Mouse (Mus musculus) layer of hippocampus, adult 18-20 months (tissue): ENCODE data around the gene Exoc6b. TPM values are rescaled to one million over a fixed set of nuclear protein-coding genes. Genes with fewer than 3 reads are reported as not detected.

ENCODE experiments used
- DNase-seq, 2 experiments: peaks; one replicate each; pipeline ENCODE4 v3.0.0; 2022; ENCODE audit warnings: low spot score in 2 of 2
- total RNA-seq, 2 experiments: library from RNA; stranded (reverse); gene quantifications; 2 replicates each; pipeline ENCODE4 v1.2.3; 2021

Gene Exoc6b
- total RNA-seq, 2 experiments from 2014 or later, result 127 to 135 TPM

DNA sequence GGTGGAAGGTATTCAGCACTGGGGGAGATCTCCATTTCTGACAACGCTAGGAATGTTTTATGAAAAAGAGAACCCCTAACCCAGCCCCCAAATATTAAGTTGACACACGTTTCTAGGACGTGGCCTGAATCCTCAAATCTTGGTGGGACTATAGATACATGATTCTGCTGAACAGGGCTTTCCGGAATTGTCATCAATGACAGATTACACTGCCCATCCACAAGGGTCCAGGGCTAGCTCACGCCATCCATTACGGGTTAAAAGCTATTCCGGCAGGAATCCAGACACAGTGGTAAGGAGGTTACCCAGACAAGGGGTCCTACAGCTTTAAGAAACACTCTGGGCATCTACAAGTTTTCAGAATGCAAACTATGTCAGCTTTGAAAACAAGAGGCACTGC is 323.7 kb downstream of the Exoc6b start:
- no peak for DNase-seq

DNA sequence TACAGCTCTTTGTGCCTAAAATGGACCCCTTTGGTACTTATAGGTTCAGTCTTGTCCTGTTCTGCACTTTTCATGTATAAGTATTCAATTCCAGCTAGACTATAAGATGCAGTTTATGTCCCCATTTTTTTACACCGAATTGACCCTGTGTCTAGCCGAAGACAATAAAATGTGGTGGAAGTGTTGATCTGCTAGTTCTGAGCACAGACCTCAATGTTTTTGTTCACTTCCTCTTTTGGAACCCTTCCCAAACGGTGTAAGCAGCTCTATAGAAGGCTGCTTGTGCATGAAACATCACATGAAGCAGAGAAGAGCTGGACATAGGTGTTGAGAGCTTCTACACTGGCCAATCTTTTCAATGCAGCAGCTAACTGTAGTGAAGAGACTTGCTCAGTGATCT is 327.1 kb downstream of the Exoc6b start:
- DNase-seq, result no peak

DNA sequence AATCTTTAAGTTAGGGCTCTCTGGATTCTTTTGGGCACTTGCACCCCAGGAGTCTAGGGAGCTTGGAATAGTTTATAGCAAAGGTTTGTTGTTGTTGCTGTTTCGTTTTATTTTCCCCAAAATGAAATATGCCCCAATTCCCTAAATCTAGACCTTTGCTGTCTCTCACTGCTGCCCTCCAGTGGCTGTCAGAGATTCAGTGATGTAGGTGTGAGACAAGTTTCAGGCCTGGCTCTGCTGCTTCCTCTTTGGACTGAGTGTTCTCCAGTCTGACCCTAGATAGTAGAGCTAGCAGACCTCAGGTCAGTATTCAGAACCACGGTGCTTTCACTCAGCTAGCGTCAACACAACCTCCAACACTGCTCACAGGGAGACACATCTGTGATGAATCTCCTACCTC is 332.4 kb downstream of the Exoc6b start:
- DNase-seq, result peak in 1 of 2 experiments; percentile 69

DNA sequence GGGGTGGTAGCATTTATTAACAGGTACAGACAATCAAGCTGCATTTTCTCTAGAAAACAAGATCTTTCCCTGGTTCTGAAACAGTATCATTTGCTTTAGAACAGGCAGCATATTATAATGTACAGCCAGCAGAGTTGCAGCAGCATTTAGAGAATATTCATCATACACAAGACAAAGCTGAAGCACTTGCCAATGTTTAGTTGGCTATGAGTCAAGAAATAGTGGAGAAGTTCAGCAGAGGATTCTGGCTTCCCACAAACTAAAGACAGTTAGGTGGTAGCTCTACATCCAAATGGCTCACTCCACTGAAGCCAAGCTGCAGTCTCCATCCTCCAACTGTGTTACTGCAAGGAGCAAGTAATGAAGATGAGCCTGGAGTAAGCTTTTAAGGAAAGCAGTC is 342.4 kb downstream of the Exoc6b start:
- DNase-seq, result peak in 1 of 2 experiments; percentile 46

DNA sequence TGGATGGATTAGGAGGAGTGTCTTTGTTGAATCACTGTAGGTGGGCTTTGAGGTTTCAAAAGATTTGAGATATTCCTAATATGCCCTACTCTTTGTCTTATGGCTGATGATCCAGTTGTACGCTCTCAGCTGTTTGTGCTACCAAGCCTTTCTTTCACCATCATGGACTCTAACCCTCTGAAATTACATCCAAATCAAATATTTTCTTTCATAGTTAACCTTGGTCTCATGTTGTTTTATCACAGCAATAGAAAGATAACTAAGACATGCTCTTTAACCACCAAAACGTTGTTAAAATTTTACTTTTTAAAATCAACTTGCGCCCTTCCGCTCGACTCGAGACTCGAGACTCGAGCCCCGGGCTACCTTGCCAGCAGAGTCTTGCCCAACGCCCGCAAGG is 356.1 kb downstream of the Exoc6b start:
- no peak for DNase-seq

DNA sequence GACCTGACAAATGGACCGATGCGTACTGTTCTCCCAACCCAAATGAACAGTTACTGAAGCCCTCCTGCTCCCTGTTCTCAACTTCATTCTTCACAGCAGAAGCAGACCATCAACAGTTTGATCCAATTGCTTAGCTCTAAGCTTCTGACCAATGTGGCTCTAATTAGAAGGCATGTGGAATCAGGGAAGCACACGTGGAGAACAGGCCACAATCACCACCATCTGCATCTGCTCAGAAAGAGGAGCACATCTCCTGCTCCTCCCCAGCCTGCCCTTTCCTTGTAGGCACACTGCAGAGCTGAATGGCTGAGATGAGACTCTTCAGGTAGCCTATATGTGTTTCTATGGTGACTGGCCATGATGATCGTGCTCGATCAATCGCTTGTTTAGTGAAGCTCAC is 358.5 kb downstream of the Exoc6b start:
- no peak for DNase-seq

DNA sequence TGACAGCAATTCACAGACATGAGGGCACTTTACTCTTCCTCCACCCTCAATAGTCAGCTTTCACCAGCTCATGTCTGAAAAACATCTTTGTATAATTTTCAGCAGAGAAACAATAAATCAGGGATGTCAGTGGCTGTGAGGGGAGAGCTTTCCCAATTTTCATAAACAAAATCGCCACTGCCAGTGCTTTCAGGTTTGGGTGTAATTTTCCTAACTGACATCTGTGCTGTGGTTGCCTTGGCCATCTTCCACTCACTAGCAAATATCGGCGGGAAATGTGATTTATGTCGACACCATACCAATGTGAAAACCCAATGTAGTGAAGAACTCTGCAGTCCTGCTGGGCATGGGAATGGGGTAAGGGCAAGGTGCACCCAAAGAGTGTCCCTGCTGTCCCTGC is 360.7 kb downstream of the Exoc6b start:
- no peak for DNase-seq

DNA sequence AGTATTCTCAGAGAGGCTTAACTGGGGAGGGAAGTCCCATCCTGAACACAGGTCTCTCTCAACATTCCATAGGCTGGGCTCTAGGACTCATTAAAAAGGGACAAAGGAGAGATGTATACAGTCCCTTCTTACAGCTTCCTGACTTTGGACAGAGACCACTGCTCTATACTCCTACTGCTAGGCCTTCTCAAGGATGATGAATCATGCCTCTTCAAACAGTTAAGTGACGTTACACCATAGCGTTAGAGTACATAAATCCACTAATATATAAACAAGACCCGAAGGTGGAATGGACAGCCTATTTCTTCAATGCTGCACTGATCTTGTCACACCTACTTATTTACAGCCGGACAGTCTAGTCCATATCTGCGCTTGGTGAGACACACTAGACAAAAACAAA is 369.7 kb downstream of the Exoc6b start:
- no peak for DNase-seq

DNA sequence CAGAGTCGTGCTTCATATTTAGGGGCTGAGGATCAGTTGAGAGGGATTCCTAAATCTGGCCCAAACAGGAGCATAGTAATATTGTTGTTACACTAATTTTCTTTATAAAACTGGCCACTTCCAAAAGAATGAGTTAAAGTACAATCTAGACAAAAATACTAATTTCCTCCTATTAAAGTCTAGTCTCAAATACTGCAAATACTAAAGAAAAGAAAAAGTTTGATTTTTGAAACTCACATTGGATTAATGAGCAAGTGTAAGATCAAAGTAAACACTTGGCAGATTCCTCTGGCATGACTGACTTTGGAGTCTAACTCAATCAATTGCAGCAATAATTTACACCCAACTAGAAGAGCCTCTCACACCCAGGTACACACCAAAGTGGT is 371.0 kb downstream of the Exoc6b start:
- no peak for DNase-seq

DNA sequence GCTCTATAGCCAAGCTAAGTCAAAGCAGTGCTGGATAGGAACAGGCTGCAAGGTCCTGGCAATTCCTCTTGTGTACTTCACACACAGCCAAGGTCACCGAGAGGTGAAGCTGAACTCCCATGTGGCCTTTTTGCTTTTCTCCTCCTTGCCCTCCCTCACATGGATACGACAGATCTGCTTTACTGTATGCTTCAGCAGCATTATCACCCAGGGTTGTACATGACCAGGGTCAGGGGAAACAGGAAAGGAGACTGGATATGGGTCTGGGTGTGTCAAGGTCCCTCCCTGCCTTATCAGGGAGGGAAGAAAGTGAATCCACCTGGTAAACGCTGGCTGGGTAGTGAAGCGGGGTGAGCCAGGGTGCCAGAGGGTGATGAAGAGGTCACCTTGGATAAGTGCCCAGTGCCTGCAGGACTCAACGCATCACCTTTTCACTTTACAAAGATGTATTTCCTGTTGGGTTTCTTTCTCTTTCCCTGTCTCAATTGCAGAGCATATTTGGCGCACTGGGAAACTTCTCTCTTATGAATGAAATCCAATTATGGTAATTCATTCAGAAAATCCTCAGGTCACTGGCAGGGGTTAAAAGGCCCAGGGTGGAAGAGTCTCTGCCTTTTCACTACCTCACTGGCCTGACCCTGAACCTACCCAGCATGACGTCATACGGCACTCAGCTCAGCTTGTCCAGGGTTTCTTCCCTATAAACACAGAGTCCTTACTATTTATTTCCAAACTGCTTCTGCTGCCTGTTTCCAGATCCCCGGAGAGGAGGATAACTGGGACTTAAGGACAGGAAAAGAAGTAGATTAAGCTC is 371.6 kb downstream of the Exoc6b start:
- no peak for DNase-seq

DNA sequence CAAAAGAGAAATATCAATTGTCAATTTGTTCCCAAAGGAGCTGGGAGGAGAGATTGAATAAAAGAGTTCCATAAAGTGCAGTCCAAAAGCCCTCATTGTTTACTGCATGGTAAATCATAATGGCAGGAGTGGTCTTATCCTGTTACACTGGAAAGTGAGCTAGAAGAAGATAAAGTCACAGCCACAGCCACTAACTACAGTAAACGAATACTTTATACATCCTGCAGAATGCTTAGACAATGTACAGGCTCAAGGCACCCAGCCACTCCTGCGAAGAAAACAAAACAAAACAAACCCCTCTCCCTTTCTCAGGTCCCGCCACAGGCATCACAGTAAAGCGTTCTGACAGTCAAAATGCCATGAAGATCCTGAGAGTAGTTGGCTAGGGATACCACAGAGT is 375.5 kb downstream of the Exoc6b start:
- DNase-seq, result no peak

DNA sequence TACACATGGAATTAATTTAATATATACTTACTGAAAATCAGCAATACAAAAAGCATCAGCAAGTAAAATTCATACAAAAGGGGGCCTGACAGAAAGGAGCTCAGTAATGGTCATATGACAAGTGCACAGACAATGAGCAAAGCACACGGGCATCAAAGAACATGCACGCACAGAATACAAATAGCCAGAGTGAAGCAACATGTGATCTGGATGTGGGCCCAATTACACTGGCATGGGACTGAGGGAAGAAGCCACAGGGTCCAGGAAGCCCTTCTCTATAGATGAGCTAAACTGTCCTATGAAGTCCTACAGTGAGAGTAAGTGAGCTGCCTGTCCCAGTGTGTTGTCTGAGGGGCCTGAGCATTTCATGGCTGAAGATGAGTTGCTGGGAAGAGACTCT is 376.1 kb downstream of the Exoc6b start:
- no peak for DNase-seq

DNA sequence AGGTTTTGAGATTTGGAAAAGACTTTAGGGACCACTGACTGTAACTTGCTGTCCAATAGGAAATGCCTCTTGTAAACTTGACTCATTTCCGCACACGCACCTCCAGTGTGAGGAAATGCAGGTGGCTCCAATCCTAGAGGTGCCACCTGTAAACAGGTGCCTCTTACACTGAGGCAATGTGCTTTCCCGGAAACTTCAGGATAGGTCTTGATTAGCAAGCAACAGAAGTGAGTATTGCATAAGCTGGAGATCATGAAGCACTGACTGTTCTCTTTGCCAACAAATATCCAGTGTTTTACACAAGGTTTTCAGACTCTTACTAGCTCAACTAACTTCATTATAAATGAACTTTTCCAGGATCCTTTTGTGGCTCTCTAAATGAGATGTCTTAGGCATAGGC is 377.4 kb downstream of the Exoc6b start:
- DNase-seq, result no peak

DNA sequence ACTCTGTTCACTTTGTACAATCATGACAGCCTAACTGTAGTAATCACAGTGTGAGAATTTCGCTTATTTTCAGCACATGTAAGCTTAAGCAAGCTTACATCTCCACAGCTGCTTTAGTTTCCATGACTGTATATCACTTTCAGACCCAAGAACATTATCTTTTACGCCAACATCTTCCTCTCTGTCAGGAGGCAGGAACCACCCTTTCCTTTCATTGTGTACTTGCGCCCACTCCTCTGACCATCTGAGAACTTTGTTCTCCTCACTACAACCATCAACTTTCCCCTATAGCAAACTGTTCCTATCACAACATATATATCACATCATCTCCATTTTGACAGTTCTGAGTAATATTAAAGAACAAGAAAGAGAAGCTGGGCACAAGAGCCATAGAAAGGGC is 391.5 kb downstream of the Exoc6b start:
- no peak for DNase-seq

DNA sequence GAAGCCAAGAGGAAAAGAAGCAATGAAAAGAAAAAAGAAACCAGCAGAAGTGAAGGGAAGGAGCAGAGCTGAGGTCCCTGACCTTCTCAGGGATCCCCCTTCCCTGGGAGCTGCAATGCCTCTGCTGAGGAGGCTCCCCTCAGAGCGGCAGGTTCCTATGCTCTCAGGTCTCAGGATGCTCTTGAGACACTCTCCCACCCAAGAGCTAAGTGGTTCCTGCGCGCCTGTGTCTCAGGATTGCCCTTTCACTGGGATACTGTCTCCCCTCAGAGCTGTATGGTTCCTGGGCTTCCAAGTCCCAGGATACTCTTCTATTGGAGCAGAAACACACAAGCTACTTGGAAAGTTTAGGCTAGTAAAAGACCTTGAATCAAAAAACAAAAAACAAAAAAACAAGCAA is 394.4 kb downstream of the Exoc6b start:
- no peak for DNase-seq

DNA sequence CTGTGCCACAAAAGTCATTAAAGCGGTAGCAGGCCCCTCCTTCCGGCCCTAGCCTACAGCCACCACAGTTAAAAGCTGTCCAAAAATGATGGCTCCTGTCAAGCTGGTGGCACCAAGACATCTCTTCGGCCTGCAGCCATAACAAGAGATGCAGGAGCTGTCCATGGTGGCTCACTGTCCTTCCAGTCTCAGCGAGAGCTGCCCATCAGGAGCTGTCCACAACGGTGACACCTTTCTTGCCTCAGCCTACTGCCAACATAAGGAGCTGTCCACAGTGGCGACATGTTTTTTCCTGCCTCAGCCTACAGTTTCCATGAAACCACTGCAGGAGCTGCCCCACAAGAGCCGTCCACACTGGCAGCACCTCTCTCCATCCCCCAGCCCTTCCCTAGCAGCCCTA is 395.2 kb downstream of the Exoc6b start:
- no peak for DNase-seq

DNA sequence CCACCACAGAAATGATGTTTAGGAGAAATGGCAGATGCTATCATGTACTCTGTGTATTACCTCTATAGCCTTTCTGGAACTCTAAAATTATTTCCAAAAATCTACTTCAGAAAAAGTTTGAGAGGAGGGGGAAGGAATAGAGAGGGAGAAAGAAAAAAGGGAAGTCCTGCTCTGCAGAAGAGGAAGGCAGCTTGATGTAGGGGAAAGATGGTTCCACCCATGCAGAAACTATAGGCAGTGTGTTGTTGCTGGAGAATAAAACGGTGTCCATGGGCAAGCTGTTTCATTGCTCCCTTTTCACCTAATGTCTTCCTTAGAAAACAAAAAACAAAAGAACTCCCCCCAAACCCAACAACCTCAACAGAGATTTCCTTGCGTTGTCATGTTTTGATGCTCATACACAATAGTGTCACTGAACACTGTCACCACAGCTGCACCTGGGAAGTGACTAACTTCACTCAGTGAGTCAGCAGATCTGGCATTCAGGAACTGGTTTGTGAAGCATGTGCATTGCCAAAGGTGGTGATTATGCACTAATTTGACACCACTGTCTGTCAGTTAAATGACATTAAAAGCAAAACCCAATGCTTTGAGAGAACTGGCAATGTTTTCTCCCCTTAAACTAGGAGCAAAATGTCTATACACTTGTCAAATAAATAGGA is 407.7 kb downstream of the Exoc6b start:
- DNase-seq, result no peak

DNA sequence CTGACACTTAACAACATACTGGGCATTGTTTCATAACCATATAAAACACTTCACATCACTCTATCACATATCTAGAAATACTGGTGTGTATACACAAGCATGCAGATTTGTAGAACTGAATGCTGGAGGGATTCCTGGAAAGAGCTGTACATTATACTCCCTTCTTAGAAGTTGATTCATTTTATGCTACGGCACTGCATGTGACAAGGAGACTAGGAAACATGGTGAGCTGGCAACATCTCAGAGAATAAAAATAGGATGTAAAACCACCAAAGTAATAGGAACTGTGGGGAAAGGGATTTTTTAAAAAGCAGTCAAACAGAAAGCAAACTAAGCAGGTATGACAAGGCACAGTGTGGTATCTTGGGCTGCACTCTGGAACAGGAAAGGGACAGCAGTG is 408.3 kb downstream of the Exoc6b start:
- no peak for DNase-seq

DNA sequence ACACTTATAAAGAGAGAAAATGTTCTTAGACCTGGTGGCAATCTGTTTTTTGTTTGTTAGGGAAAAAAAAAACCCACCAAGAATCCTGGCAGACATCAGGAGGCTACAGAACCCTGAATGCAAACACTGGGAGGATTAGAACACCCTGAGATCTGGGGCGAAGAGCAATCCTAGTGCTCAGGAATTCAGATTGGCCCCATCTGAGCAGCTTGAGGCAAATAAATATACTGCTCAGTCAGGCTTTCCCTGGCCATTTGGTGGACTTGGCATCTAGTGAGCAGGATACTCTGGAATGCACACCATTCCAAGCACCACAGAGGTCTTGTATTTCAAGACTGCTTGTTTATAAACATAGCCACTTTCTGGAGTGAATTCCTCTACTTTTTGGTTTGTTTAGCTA is 412.2 kb downstream of the Exoc6b start:
- DNase-seq, result no peak

DNA sequence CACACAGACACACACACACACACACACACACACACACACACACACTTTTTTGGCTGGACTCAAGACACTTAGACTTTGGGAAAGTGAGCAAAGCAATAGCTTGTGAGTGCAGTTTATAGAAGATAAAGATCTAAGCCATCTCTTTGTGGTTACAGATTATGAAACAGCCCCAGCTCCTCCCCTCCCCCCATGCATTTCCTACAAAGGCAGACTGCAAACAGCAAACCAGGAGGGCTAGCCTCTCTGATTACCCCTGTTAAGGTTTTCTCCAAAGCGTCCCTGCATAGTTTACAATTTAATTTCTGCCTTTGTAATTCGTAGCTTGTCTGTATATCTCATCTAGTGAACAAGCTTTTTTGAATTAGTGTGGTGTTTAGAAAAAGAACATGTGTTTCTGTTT is 412.6 kb downstream of the Exoc6b start:
- DNase-seq, result peak in 1 of 2 experiments; percentile 31

DNA sequence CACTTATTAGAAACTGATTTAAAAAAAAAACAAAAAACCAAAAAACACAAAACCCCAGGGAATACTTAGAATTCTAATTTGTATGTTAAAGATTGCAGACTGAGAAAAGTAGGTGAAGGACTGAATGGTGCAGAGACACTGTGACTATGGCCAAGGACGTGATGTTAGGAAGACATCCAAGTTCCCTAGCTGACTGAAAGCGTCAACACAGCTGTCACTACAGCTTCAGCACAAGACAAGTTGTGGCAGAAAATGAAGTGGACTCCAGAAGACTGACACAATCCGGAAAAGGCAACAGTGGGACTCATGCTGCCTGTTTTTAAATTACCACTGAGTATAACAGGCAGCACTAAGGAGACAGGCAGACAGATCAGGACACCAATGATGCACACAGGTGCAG is 417.4 kb downstream of the Exoc6b start:
- no peak for DNase-seq

DNA sequence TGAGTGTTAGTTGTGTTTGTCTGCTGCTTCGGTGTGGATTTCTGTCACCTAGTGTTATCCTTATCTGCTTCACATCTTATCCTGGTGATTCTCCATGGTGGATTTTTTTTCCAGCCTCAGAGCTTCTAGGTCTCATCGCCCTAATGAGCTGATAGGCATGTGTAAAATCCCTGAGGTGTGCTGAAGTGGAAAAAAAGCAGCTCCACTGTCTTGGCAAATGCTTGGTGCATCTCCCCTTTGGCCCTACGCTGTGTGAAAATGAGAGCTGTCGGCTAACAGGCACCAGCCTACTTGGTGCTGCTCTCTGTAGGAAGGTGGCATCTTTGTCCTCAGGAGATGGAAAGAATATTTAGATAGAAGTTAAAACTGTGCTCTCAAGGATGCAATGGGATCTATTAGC is 422.1 kb downstream of the Exoc6b start:
- no peak for DNase-seq

DNA sequence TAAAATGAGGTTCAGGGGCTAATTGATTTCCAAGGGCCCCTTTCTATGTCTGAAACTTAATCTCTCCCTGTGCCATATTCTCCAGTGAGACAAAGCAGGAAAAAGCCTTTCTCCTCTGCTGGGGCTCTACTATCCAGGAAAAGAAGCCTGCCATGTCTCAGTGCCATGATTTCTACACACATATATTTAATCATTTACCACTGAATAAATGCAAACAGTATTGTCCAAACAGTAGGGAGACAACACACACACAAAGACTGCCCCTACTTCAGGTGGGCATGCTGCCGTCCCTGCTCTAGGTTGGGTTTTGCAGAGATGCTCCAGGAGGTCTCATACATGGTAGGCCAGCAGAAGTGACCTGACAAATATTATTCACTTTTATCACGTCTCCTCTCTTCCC is 422.6 kb downstream of the Exoc6b start:
- DNase-seq, result no peak
